Mouse (Mus musculus) stomach, embryonic 14.5 days (tissue): Measurements from ENCODE around the gene Mypop. TPM values are rescaled to one million over a fixed set of nuclear protein-coding genes. Genes with fewer than 3 reads are reported as not detected.

ENCODE experiments used
- ATAC-seq: fragments of 200-750 bp; cut with Nextera tagmentation; 2 replicates; pipeline ENCODE4 v1.8.0; 2017; ENCODE audit warnings: low read depth, moderate TSS enrichment; ENCODE audit not compliant: insufficient number of reproducible peaks, insufficient read depth, low FRiP score
- H3K27ac ChIP-seq: fragments of 300-500 bp; sonication (generic); 2 replicates; pipeline ENCODE4 v1.5.1; 2014; ENCODE audit warnings: mild to moderate bottlenecking, low read length, moderate library complexity, mixed read lengths
- H3K27me3 ChIP-seq: fragments of 300-500 bp; sonication (generic); 2 replicates; pipeline ENCODE4 v1.6.1; 2014; ENCODE audit warnings: low read length, control low read depth, mixed read lengths; ENCODE audit not compliant: control insufficient read depth, insufficient read depth
- H3K36me3 ChIP-seq: fragments of 300-500 bp; sonication (generic); 2 replicates; pipeline ENCODE4 v1.6.1; 2014; ENCODE audit warnings: mild to moderate bottlenecking, control low read depth, low read length, moderate library complexity, mixed read lengths; ENCODE audit not compliant: control insufficient read depth, insufficient read depth
- H3K4me1 ChIP-seq: fragments of 300-500 bp; sonication (generic); 2 replicates; pipeline ENCODE4 v1.6.1; 2014; ENCODE audit warnings: low read length, control low read depth, mixed read lengths; ENCODE audit not compliant: control insufficient read depth, insufficient read depth
- H3K4me2 ChIP-seq: fragments of 300-500 bp; sonication (generic); replicated peaks from 2 replicates; pipeline ENCODE4 v1.6.1; 2014; ENCODE audit warnings: low read depth, low read length, control low read depth
- H3K4me3 ChIP-seq: fragments of 300-500 bp; sonication (generic); 2 replicates; pipeline ENCODE4 v1.5.1; 2014; ENCODE audit warnings: low read depth, low read length, control low read depth
- H3K9ac ChIP-seq: fragments of 300-500 bp; sonication (generic); replicated peaks from 2 replicates; pipeline ENCODE4 v1.6.1; 2014; ENCODE audit warnings: low read depth, mild to moderate bottlenecking, control low read depth, low read length, moderate library complexity, mixed read lengths
- H3K9me3 ChIP-seq: fragments of 300-500 bp; sonication (generic); 2 replicates; pipeline ENCODE4 v1.6.1; 2016; ENCODE audit warnings: low read depth, low read length, control low read depth; ENCODE audit not compliant: control insufficient read depth
- WGBS: fragments of 180-500 bp; shearing (Covaris S2); extraction: QIAGEN DNeasy Blood & Tissue Kit; methylation state at CpG from one replicate; pipeline ENCODE4 v1.1.7; 2014; 5-methylcytosine and 5-hydroxymethylcytosine counted together
- polyA plus RNA-seq: library from polyadenylated mRNA; unstranded; fragments of >200 nt; fragmentation: Nextera tagmentation; extraction: Ambion mirVana; gene quantifications from 2 replicates; pipeline ENCODE4 v1.2.1, GENCODE M21; 2014

Mypop gene
- polyA plus RNA-seq, 1 experiment from 2014 or later = 3.0 TPM

- 86% methylated on average over 5 of the region's 5 CpGs for WGBS
- Histone ChIP-seq H3K9me3 (no peaks in the 10 kb centered on the region), H3K27me3 (no peaks in the 10 kb centered on the region), H3K27ac (no peak overlapping the region), H3K4me1 (0 out of 2 replicates have a peak, but pooled peaks cover 6% of the 10 kb centered on the region), H3K4me2 (no peak overlapping the region), H3K9ac (no peak overlapping the region), H3K36me3 (peaks cover 7% of the 10 kb centered on the region; the same call in 1 of the 2 replicates), H3K4me3 (peak overlapping the region; percentile 48)
- no peak for ATAC-seq
Measured at GRCm38 (mm10) chr7:18993036-18993435, 2.0 kb downstream of the Mypop start.

- ATAC-seq = no peak
- H3K4me1 ChIP-seq = peaks cover 8% of the 10 kb centered on the region; the same call in 1 of the 2 replicates
- H3K9me3 ChIP-seq = no peaks in the 10 kb centered on the region
- H3K4me2 ChIP-seq = no peak overlapping the region
- no peak overlapping the region for H3K9ac ChIP-seq
- H3K27ac ChIP-seq = no peak overlapping the region
- no peaks in the 10 kb centered on the region for H3K27me3 ChIP-seq
- H3K4me3 ChIP-seq = no peak overlapping the region
- H3K36me3 ChIP-seq = peaks cover 7% of the 10 kb centered on the region; the same call in 1 of the 2 replicates
- WGBS = 51% methylated on average over 9 of the region's 9 CpGs
Measured at GRCm38 (mm10) chr7:18998835-18999234, 7.8 kb downstream of the Mypop start.

- Histone ChIP-seq H3K9me3 (no peaks in the 10 kb centered on the region), H3K4me1 (peaks cover 15% of the 10 kb centered on the region), H3K4me3 (peak overlapping the region; percentile 29), H3K36me3 (peaks cover 9% of the 10 kb centered on the region; the same call in 1 of the 2 replicates), H3K9ac (peak overlapping the region; percentile 22; the same call in 1 of the 2 replicates), H3K27ac (peak overlapping the region; percentile 27; the same call in 1 of the 2 replicates), H3K4me2 (peak overlapping the region; percentile 51), H3K27me3 (no peaks in the 10 kb centered on the region)
- 41% methylated on average over 10 of the region's 10 CpGs for WGBS
- no peak for ATAC-seq
Measured at GRCm38 (mm10) chr7:19000421-19000820, 9.4 kb downstream of the Mypop start.

GRCm38 (mm10) chr7:19001066-19001806 lies 10.2 kb downstream of the Mypop start:
- Histone ChIP-seq H3K9me3 (no peaks in the 10 kb centered on the region), H3K4me3 (peak overlapping the region; percentile 29), H3K4me1 (peaks cover 23% of the 10 kb centered on the region), H3K27ac (peak overlapping the region; percentile 48; the same call in 1 of the 2 replicates), H3K27me3 (no peaks in the 10 kb centered on the region), H3K36me3 (peaks cover 14% of the 10 kb centered on the region), H3K9ac (peak overlapping the region; percentile 22; the same call in 1 of the 2 replicates), H3K4me2 (peak overlapping the region; percentile 51)
- ATAC-seq = no peak
- WGBS = 33% methylated on average over 18 of the region's 18 CpGs

- Histone ChIP-seq H3K4me2 (0 out of 2 replicates have a peak overlapping the region, but pooled peaks have one; percentile 51), H3K36me3 (peaks cover 14% of the 10 kb centered on the region), H3K4me1 (peaks cover 26% of the 10 kb centered on the region)
Measured at GRCm38 (mm10) chr7:19001807-19002085, 10.7 kb downstream of the Mypop start.

GRCm38 (mm10) chr7:19002115-19002514 lies 11.1 kb downstream of the Mypop start:
- Histone ChIP-seq H3K27ac (peak overlapping the region; percentile 48; the same call in 1 of the 2 replicates), H3K27me3 (no peaks in the 10 kb centered on the region), H3K4me1 (peaks cover 30% of the 10 kb centered on the region), H3K9ac (peak overlapping the region; percentile 43; the same call in 1 of the 2 replicates), H3K4me3 (peak overlapping the region; percentile 26), H3K9me3 (no peaks in the 10 kb centered on the region), H3K4me2 (peak overlapping the region; percentile 52), H3K36me3 (peaks cover 18% of the 10 kb centered on the region)
- WGBS = 15% methylated on average over 4 of the region's 4 CpGs
- ATAC-seq = no peak

More at GRCm38 (mm10) chr7:19001807-19002085, 10.7 kb downstream of the Mypop start:
- H3K27ac ChIP-seq = peak overlapping the region; percentile 48; the same call in 1 of the 2 replicates
- H3K27me3 ChIP-seq = no peaks in the 10 kb centered on the region
- no peak for ATAC-seq
- H3K9ac ChIP-seq = no peak overlapping the region
- WGBS = 60% methylated on average over 3 of the region's 3 CpGs
- H3K4me3 ChIP-seq = no peak overlapping the region
- no peaks in the 10 kb centered on the region for H3K9me3 ChIP-seq

- no peaks in the 10 kb centered on the region for H3K9me3 ChIP-seq
- peaks cover 21% of the 10 kb centered on the region for H3K36me3 ChIP-seq
- ATAC-seq = peak; percentile 50; the same call in 1 of the 2 replicates
- 2% methylated on average over 17 of the region's 17 CpGs for WGBS
- peak overlapping the region; percentile 26 for H3K4me3 ChIP-seq
- H3K27me3 ChIP-seq = no peaks in the 10 kb centered on the region
- H3K27ac ChIP-seq = peak overlapping the region; percentile 45; the same call in 1 of the 2 replicates
- H3K9ac ChIP-seq = peak overlapping the region; percentile 43
- peaks cover 30% of the 10 kb centered on the region for H3K4me1 ChIP-seq
- peak overlapping the region; percentile 52 for H3K4me2 ChIP-seq
Measured at GRCm38 (mm10) chr7:19002848-19003498, 11.9 kb downstream of the Mypop start.

GRCm38 (mm10) chr7:19003902-19004630 lies 13.0 kb downstream of the Mypop start, which contains the start of gene Irf2bp1:
Irf2bp1 (plus strand) TSS chr7:19004044.
- Histone ChIP-seq H3K27me3 (no peaks in the 10 kb centered on the region), H3K36me3 (peaks cover 21% of the 10 kb centered on the region), H3K27ac (peak within 1 kb of the TSS; percentile 98), H3K9ac (peak within 1 kb of the TSS; percentile 88), H3K4me3 (peak within 1 kb of the TSS; percentile 88), H3K9me3 (no peaks in the 10 kb centered on the region), H3K4me1 (peaks cover 30% of the 10 kb centered on the region), H3K4me2 (peak within 1 kb of the TSS; percentile 87)
- ATAC-seq = peak; percentile 36; the same call in 1 of the 2 replicates
- under 1% methylated on average over 84 of the region's 90 CpGs for WGBS
